Mouse (Mus musculus): Measurements from ENCODE around the gene Entr1.
A peak's percentile ranks its signal among the peaks of the same experiment; 100 is the strongest.

Entr1 gene

DNA sequence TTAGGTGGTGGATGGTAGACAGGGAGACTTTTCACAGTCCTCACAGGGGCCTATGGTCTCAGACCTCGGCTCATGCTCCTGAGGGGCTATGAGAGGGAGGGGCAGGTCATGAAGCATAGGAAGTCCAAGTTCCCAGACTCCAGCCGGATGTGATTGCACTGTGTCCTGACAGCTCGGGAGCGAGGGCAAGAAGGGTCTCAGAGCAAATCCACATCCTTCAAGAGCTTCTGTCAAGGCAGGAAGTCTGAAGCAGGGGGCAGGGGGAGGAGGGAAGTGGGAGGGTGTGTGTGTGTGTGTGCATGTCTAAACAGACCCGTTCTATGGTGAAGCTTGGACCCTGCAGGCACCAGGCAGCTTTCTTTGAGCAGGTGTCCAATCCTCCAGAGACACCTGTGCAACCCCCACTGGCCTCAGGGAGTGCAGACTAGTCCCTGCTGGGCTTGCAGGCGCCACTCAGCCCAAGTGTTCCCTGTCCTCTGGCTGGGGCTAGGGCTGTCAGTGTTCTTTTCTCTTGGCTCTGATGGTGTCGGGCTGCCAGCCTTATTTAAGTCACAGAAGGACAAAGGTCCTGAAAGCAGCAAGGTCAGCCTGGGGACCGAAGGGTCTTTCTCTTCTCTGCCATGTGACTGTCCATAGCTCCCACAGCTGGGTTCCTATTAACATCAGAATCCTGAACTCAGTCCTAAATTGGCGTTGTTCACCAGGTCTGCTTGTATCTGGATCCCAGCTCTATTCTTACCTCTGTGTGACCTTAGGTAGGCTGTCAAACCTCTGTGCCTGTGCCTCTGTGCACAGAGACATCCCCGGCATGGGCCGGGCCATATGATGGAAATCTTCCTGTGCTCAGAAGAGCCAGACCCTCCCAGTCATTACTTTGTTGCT, 46.3 kb downstream of the Entr1 start:
- DNase-seq, result peak; percentile 64

DNA sequence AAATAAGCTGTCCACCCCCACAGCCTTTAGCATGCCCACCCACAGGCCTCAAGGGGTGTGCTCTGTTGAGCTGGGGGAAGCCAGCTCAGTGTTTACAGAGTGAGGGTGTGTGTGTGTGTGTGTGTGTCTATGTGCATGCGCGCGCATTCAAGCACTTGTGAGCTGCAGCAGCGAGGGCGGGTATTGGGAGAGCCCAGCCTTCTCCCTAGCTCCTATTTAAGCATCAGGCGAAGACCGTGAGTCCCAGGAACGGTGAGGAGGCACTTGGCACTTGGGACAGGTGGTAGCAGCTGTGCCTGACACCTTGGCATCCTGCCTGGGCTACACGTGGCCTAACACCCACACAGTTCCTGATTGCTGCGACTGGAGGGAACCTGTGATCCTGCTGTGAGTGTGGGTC, 47.1 kb downstream of the Entr1 start:
- DNase-seq, result peak; percentile 46

DNA sequence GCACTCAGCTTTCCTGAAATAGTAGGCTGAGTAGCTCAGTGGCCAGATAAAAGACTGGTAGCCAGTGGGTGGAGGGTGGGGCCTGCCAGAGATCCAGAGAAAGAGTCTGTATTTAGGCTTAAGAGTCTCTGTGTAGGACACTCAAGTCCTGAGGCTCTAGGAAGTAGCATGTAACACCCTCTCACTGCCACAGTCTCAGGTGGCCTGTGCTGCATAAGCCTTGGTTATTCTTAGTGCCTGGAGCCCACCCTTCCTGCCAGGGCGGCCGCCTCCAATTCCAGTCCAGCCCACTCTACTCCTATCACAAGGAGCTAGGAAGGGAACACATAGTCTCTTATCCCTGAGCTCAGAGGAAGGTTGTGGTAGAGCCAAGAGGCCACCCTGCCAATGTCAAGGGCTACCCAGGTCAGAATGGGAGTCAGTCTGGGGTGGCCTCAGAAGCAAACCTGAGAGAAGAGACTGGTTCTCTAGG, 47.6 kb downstream of the Entr1 start:
- no peak for DNase-seq

DNA sequence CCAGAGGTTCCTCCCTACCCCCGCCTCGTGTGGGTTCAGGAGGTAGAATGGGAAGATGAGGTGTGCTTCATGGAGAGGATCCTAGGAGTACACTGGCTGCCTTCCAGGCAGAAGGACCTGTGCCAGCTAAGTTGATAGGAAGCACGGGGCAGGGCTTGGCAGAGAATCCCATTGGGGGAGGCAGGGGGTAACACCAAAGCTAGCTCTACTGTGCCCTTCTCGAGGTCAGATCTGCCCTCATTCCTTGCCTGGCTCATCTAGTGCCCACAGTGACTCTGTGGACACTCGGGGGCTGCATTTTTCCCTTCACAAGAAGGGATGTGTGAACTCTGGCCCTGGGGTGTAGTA, 49.9 kb downstream of the Entr1 start:
- DNase-seq, result no peak

DNA sequence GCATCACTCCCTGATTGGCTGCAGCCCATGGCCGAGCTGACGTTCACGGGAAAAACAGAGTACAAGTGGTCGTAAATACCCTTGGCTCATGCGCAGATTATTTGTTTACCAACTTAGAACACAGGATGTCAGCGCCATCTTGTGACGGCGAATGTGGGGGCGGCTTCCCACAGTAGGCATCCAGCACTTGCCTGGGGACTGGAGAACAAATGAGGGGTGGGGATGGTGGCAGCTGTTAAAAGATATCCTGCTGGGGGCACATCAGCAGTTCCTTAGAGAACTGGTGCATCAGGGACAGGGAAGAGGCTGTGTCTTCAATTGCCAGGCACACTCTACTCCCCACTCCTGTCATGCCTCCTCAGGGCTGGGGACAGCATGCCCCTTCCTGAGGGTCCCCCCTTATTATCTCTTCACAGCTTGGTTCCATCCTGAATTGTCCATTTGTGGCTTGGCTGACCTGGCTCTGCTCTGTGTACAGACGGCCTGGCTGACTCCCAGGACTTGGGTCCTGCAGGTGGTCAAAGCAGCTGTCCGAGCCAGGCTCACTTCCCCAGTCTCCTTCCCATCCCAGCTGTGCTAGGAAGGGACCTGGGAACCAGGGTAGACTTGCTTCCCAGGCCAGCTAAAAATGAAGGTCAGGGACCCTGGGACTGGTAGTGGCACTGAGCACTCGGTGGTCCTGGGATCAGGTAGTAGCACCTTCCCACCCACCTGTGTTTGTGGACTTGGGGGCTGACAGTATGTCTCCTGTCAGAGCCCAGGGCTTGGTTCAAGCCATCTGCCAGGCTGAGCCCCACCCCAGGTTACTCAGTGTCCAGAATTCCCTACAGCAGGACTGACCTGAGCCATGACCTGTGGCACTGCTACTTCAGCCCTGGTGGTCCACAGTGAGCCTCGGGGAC, 50.6 kb downstream of the Entr1 start:
- no peak for DNase-seq
